15 mouse cellular contexts compared by ENCODE assay signal in the genomic region with DNA sequence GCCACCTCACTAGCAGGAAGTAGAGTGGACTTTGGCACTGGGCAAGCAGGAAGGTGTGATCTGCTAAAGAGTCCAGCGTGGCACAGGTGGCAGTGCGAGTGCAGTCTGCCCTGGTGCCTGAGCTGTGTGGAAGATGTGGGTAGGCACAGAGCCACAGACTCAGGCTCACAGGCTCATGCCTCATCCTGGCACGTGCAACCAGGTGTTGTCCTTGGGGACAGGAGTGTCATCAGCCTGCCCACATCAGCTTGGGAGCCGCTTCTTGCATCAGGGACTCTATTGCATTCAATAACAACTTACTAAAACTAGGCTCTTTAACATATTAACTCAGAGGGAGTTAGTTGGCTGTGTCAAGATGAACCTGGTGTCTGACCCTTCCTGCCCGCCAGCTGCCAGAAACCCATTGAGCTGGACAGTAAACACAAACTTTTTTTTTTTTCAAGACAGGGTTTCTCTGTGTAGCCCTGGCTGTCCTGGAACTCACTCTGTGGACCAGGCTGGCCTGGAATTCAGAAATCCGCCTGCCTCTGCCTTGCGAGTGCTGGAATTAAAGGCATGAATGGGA. TPM values are rescaled to one million over a fixed set of nuclear protein-coding genes. Genes with fewer than 3 reads are reported as not detected.
DNase-seq lines count a peak whose midpoint lies in the region; ATAC-seq lines count a peak whose summit lies in the region.
"Had no signal": no experiment of that assay in that cellular context is flagged by ENCODE, and none has a peak within 500 bp of the region (broad histone marks: within the 10 kb centered on the region; RNA-seq: fewer than 3 reads in every experiment).

No protein-coding gene starts in this region.

- no peak overlapping the region for H3K27ac ChIP-seq in liver, embryonic 12.5 days
- H3K27ac ChIP-seq in liver, embryonic 11.5 days (ENCODE audit: low read depth, low read length) = no peak overlapping the region
- peak overlapping the region; percentile 52 for H3K27ac ChIP-seq in intestine, embryonic 15.5 days
- no peak overlapping the region for H3K27ac ChIP-seq in stomach, embryonic 16.5 days (ENCODE audit: low read length)
- no peak overlapping the region for H3K27ac ChIP-seq in forebrain, embryonic 16.5 days (ENCODE audit: low read length)
- no peak overlapping the region for H3K27ac ChIP-seq in forebrain, embryonic 15.5 days (replicated peaks)
- H3K27ac ChIP-seq: midbrain, embryonic 12.5 days had no signal

- H3K4me3 ChIP-seq in liver, embryonic 12.5 days = no peak overlapping the region
- H3K4me3 ChIP-seq in liver, embryonic 11.5 days (ENCODE audit: low read depth, low read length) = no peak overlapping the region
- no peak overlapping the region for H3K4me3 ChIP-seq in intestine, embryonic 15.5 days (replicated peaks)
- H3K4me3 ChIP-seq in stomach, embryonic 16.5 days (replicated peaks; ENCODE audit: low read length) = no peak overlapping the region
- no peak overlapping the region for H3K4me3 ChIP-seq in forebrain, embryonic 16.5 days (replicated peaks; ENCODE audit: low read length)
- H3K4me3 ChIP-seq in forebrain, embryonic 15.5 days = no peak overlapping the region
- H3K4me3 ChIP-seq: midbrain, embryonic 12.5 days had no signal

- peaks cover 18% of the 10 kb centered on the region for H3K36me3 ChIP-seq in liver, embryonic 12.5 days
- H3K36me3 ChIP-seq in liver, embryonic 11.5 days (ENCODE audit: control insufficient read depth, insufficient read depth, low read length) = peaks cover 4% of the 10 kb centered on the region; the same call in 1 of the 2 replicates
- peaks cover 5% of the 10 kb centered on the region; the same call in 1 of the 2 replicates for H3K36me3 ChIP-seq in intestine, embryonic 15.5 days
- H3K36me3 ChIP-seq in stomach, embryonic 16.5 days (ENCODE audit: control insufficient read depth, insufficient read depth, low read length) = no peaks in the 10 kb centered on the region
- H3K36me3 ChIP-seq in forebrain, embryonic 16.5 days (ENCODE audit: control insufficient read depth, insufficient read depth) = 0 out of 2 replicates have a peak, but pooled peaks cover 4% of the 10 kb centered on the region
- peaks cover 12% of the 10 kb centered on the region for H3K36me3 ChIP-seq in forebrain, embryonic 15.5 days

- no peak for DNase-seq in liver, embryonic 11.5 days (ENCODE audit: low spot score)
- DNase-seq in kidney, postnatal 14 days = peak; percentile 30
- DNase-seq in frontal cortex, postnatal 14 days (ENCODE audit: low spot score in 2 of 2) = no peak
- DNase-seq: cerebellum, adult 11-12 months; heart, adult 18-20 months; layer of hippocampus, postnatal 36 days; lung, postnatal 14 days; spleen, adult 18-20 months; thymus, adult 2 months had no signal

- peaks cover 15% of the 10 kb centered on the region for H3K27me3 ChIP-seq in liver, embryonic 12.5 days (replicated peaks)
- 0 out of 2 replicates have a peak, but pooled peaks cover 4% of the 10 kb centered on the region for H3K27me3 ChIP-seq in liver, embryonic 11.5 days (replicated peaks; ENCODE audit: control insufficient read depth, insufficient read depth, low read length)
- H3K27me3 ChIP-seq in intestine, embryonic 15.5 days (replicated peaks) = no peaks in the 10 kb centered on the region
- H3K27me3 ChIP-seq in stomach, embryonic 16.5 days (ENCODE audit: control insufficient read depth, insufficient read depth, low read length) = no peaks in the 10 kb centered on the region
- no peaks in the 10 kb centered on the region; the same call in 1 of the 2 replicates for H3K27me3 ChIP-seq in forebrain, embryonic 16.5 days (replicated peaks; ENCODE audit: control insufficient read depth, insufficient read depth, low read length)
- H3K27me3 ChIP-seq in forebrain, embryonic 15.5 days = no peaks in the 10 kb centered on the region; the same call in 1 of the 2 replicates
- H3K27me3 ChIP-seq: midbrain, embryonic 12.5 days had no signal

- no peaks in the 10 kb centered on the region for H3K9me3 ChIP-seq in liver, embryonic 12.5 days (replicated peaks)
- no peaks in the 10 kb centered on the region for H3K9me3 ChIP-seq in liver, embryonic 11.5 days (ENCODE audit: control insufficient read depth, low read length)
- H3K9me3 ChIP-seq in intestine, embryonic 15.5 days = no peaks in the 10 kb centered on the region
- H3K9me3 ChIP-seq in stomach, embryonic 16.5 days (replicated peaks; ENCODE audit: control insufficient read depth, low read length) = no peaks in the 10 kb centered on the region
- no peaks in the 10 kb centered on the region for H3K9me3 ChIP-seq in forebrain, embryonic 16.5 days (ENCODE audit: control insufficient read depth, low read length)
- no peaks in the 10 kb centered on the region for H3K9me3 ChIP-seq in forebrain, embryonic 15.5 days
- H3K9me3 ChIP-seq: midbrain, embryonic 12.5 days had no signal

- ATAC-seq in liver, embryonic 12.5 days = peak; percentile 17; the same call in 1 of the 2 replicates
- ATAC-seq in liver, embryonic 11.5 days (replicated peaks; ENCODE audit: low FRiP score) = no peak
- peak; percentile 86 for ATAC-seq in intestine, embryonic 15.5 days
- ATAC-seq in stomach, embryonic 16.5 days (ENCODE audit: insufficient read depth, low FRiP score) = peak; percentile 85
- ATAC-seq in forebrain, embryonic 16.5 days = no peak
- no peak for ATAC-seq in forebrain, embryonic 15.5 days (replicated peaks)

- H3K4me1 ChIP-seq in liver, embryonic 12.5 days = peaks cover 16% of the 10 kb centered on the region; the same call in 1 of the 2 replicates
- no peaks in the 10 kb centered on the region for H3K4me1 ChIP-seq in liver, embryonic 11.5 days (replicated peaks; ENCODE audit: control insufficient read depth, insufficient read depth, low read length)
- peaks cover 4% of the 10 kb centered on the region; the same call in 1 of the 2 replicates for H3K4me1 ChIP-seq in intestine, embryonic 15.5 days (replicated peaks)
- H3K4me1 ChIP-seq in stomach, embryonic 16.5 days (ENCODE audit: control insufficient read depth, insufficient read depth, low read length) = no peaks in the 10 kb centered on the region
- H3K4me1 ChIP-seq in forebrain, embryonic 16.5 days (replicated peaks; ENCODE audit: control insufficient read depth, insufficient read depth, low read length) = no peaks in the 10 kb centered on the region
- no peaks in the 10 kb centered on the region; the same call in 1 of the 2 replicates for H3K4me1 ChIP-seq in forebrain, embryonic 15.5 days
- H3K4me1 ChIP-seq: midbrain, embryonic 12.5 days had no signal

- H3K9ac ChIP-seq in liver, embryonic 12.5 days = no peak overlapping the region
- no peak overlapping the region for H3K9ac ChIP-seq in liver, embryonic 11.5 days (ENCODE audit: low read depth, low read length)
- H3K9ac ChIP-seq in intestine, embryonic 15.5 days = no peak overlapping the region
- H3K9ac ChIP-seq in stomach, embryonic 16.5 days (ENCODE audit: low read length) = no peak overlapping the region
- no peak overlapping the region for H3K9ac ChIP-seq in forebrain, embryonic 16.5 days (replicated peaks; ENCODE audit: low read depth, low read length)
- H3K9ac ChIP-seq in forebrain, embryonic 15.5 days (replicated peaks) = no peak overlapping the region
- H3K9ac ChIP-seq: midbrain, embryonic 12.5 days had no signal

- H3K4me2 ChIP-seq in liver, embryonic 12.5 days = no peak overlapping the region
- no peak overlapping the region for H3K4me2 ChIP-seq in liver, embryonic 11.5 days
- H3K4me2 ChIP-seq in intestine, embryonic 15.5 days (replicated peaks) = 0 out of 2 replicates have a peak overlapping the region, but pooled peaks have one; percentile 1
- H3K4me2 ChIP-seq in stomach, embryonic 16.5 days (ENCODE audit: low read depth, low read length) = no peak overlapping the region
- H3K4me2 ChIP-seq in forebrain, embryonic 16.5 days (ENCODE audit: low read length) = no peak overlapping the region
- no peak overlapping the region for H3K4me2 ChIP-seq in forebrain, embryonic 15.5 days (replicated peaks)
- H3K4me2 ChIP-seq: midbrain, embryonic 12.5 days had no signal

- WGBS in liver, embryonic 12.5 days (ENCODE audit: insufficient replicate concordance) = 80% methylated on average over 7 of the region's 7 CpGs
- WGBS in liver, embryonic 11.5 days = 88% methylated on average over 7 of the region's 7 CpGs
- 76% methylated on average over 7 of the region's 7 CpGs for WGBS in intestine, embryonic 15.5 days
- WGBS in stomach, embryonic 16.5 days = 83% methylated on average over 7 of the region's 7 CpGs
- 91% methylated on average over 7 of the region's 7 CpGs for WGBS in forebrain, embryonic 16.5 days
- WGBS in forebrain, embryonic 15.5 days = 95% methylated on average over 7 of the region's 7 CpGs

RNA-seq across cellular contexts. Expression of a gene that starts 32.2 kb away (rescaled TPM):
- 13.9 and 15.6 TPM in 2 replicates for polyA plus RNA-seq in liver, embryonic 12.5 days (2016; fragmentation: Nextera tagmentation; extraction: Ambion mirVana)
- polyA plus RNA-seq in liver, embryonic 11.5 days (2014; fragmentation: Nextera tagmentation; extraction: Ambion mirVana) = 17.5 and 18.4 TPM in 2 replicates
- 18.8 and 20.0 TPM in 2 replicates for polyA plus RNA-seq in intestine, embryonic 15.5 days (2015; fragmentation: Nextera tagmentation; extraction: Ambion mirVana)
- 19.2 and 21.0 TPM in 2 replicates for polyA plus RNA-seq in stomach, embryonic 16.5 days (2015; fragmentation: Nextera tagmentation; extraction: Ambion mirVana)
- 23.5 and 25.0 TPM in 2 replicates for polyA plus RNA-seq in forebrain, embryonic 16.5 days (2015; fragmentation: Nextera tagmentation; extraction: Ambion mirVana)
- 20.7 and 23.7 TPM in 2 replicates for polyA plus RNA-seq in forebrain, embryonic 15.5 days (2015; fragmentation: Nextera tagmentation; extraction: Ambion mirVana)

RNA-seq across cellular contexts. Expression of a gene that starts 55.7 kb away (rescaled TPM):
- 1,997 and 2,057 TPM in 2 replicates for polyA plus RNA-seq in liver, embryonic 12.5 days (2016; fragmentation: Nextera tagmentation; extraction: Ambion mirVana)
- 1,897 and 1,996 TPM in 2 replicates for polyA plus RNA-seq in liver, embryonic 11.5 days (2014; fragmentation: Nextera tagmentation; extraction: Ambion mirVana)
- polyA plus RNA-seq in intestine, embryonic 15.5 days (2015; fragmentation: Nextera tagmentation; extraction: Ambion mirVana) = 1,771 and 1,977 TPM in 2 replicates
- polyA plus RNA-seq in stomach, embryonic 16.5 days (2015; fragmentation: Nextera tagmentation; extraction: Ambion mirVana) = 1,948 and 2,131 TPM in 2 replicates
- polyA plus RNA-seq in forebrain, embryonic 16.5 days (2015; fragmentation: Nextera tagmentation; extraction: Ambion mirVana) = 3,503 and 3,633 TPM in 2 replicates
- polyA plus RNA-seq in forebrain, embryonic 15.5 days (2015; fragmentation: Nextera tagmentation; extraction: Ambion mirVana) = 3,899 and 4,029 TPM in 2 replicates

Comparison
In these comparisons a context has a peak if more than half of its experiments do, and no peak if none do; other contexts are left out.
1. ATAC-seq: peak in liver, embryonic 12.5 days (single experiment), intestine, embryonic 15.5 days (single experiment) and stomach, embryonic 16.5 days (single experiment); none in liver, embryonic 11.5 days (single experiment), forebrain, embryonic 16.5 days (single experiment) and forebrain, embryonic 15.5 days (single experiment).